Mouse (Mus musculus) megakaryocyte, embryonic 14.5 days (primary cell): ENCODE data around the gene Gm17349.

Source experiments
- FLI1 ChIP-seq: IDR thresholded peaks from 2 replicates; pipeline ENCODE4 v1.6.1; 2012; ENCODE audit warnings: low read length, inconsistent platforms, mixed read lengths
- GATA1 ChIP-seq: IDR thresholded peaks from 3 replicates; pipeline ENCODE4 v1.6.1; 2012; ENCODE audit warnings: mixed read lengths, low read length, inconsistent platforms, borderline replicate concordance

DNA sequence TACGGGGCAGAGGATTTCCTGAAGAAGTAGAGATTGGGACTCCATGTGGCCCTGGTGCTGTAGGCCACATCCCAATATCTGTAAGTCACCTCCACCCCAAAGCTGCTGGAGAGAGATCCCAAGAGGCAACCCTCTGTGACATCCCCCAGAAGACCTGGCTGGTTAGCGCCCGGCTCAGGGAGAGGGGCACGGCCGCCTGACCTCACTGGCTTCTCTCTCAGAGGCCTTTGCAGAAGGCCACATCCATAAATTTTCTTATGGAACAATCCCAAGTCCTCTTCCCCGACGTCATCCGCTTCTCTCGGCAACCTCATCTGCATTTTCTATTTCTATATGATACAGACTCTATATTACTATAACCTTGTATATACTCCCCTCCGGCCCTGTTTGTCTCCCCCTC is 5.6 kb downstream of the Gm17349 start:
- no peak for TF ChIP-seq GATA1
- no peak for TF ChIP-seq FLI1
